Mouse (Mus musculus) cerebellum, adult 2 months (tissue): Measurements from ENCODE around the gene Elk3.

Source experiments
- CTCF ChIP-seq: fragments of 200-500 bp; IDR thresholded peaks from 2 replicates; pipeline ENCODE4 v1.5.1; 2011; ENCODE audit warnings: low read depth, mild to moderate bottlenecking, control low read depth, low read length, moderate library complexity, borderline replicate concordance; ENCODE audit not compliant: insufficient read depth
- POLR2A ChIP-seq: fragments of 200-500 bp; IDR thresholded peaks from 2 replicates; pipeline ENCODE4 v1.6.1; 2011; ENCODE audit warnings: low read length, control low read depth, borderline replicate concordance; ENCODE audit not compliant: insufficient read depth

DNA sequence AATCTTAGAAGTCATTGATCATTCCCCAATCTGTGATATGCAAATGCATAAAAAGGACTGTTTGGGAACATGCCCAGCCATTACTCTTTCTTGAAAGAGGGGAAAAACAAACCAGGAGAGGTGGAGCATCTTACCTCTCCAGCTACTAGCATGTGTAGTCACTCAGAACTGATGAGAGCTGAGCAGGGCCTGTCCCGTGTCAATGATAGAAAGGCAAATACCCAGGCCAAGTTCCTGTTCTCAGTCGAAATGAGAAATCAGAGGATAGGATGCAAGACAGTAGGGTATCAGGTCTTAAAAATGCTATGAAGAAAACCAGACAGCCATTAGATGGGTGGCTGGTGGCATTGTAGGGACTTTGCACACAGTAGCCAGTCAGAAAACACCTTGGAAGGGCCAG, 34.6 kb upstream of the Elk3 start:
- no peak for TF ChIP-seq POLR2A
- TF ChIP-seq CTCF, result no peak
